Mouse (Mus musculus) cerebellum, adult 9-11 months (tissue): ENCODE results near the gene Slc38a7.
"Not testable (repeated sequence)": the region's sequence is repeated elsewhere in the genome, so short reads cannot be mapped to it uniquely, and the experiment has no call there.

ENCODE experiments used
- DNase-seq: peaks from one replicate; pipeline ENCODE4 v3.0.0; 2022

Gene Slc38a7

GRCm38 (mm10) chr8:95806461-95807191 is 46.7 kb downstream of the Slc38a7 start:
- peak; percentile 50 for DNase-seq

- DNase-seq = no peak
These were observed 47.9 kb downstream of the Slc38a7 start for GRCm38 (mm10) chr8:95805482-95805881.

- DNase-seq = no peak
These were observed 51.1 kb downstream of the Slc38a7 start for GRCm38 (mm10) chr8:95802231-95802630.

GRCm38 (mm10) chr8:95801476-95802064 is 51.8 kb downstream of the Slc38a7 start:
- no peak for DNase-seq

GRCm38 (mm10) chr8:95800353-95800752 is 53.0 kb downstream of the Slc38a7 start:
- DNase-seq = no peak

GRCm38 (mm10) chr8:95799891-95800290 is 53.4 kb downstream of the Slc38a7 start:
- DNase-seq = no peak

GRCm38 (mm10) chr8:95799117-95799516 is 54.2 kb downstream of the Slc38a7 start:
- DNase-seq = no peak

GRCm38 (mm10) chr8:95795333-95796061 is 57.8 kb downstream of the Slc38a7 start:
- DNase-seq = not testable (repeated sequence)
